Mouse (Mus musculus): ENCODE results near the gene Erich4. TPM values are rescaled to one million over a fixed set of nuclear protein-coding genes. Genes with fewer than 3 reads are reported as not detected.

The Erich4 gene
- polyA plus RNA-seq, 1 experiment from 2014 or later: 4.2 TPM

DNA sequence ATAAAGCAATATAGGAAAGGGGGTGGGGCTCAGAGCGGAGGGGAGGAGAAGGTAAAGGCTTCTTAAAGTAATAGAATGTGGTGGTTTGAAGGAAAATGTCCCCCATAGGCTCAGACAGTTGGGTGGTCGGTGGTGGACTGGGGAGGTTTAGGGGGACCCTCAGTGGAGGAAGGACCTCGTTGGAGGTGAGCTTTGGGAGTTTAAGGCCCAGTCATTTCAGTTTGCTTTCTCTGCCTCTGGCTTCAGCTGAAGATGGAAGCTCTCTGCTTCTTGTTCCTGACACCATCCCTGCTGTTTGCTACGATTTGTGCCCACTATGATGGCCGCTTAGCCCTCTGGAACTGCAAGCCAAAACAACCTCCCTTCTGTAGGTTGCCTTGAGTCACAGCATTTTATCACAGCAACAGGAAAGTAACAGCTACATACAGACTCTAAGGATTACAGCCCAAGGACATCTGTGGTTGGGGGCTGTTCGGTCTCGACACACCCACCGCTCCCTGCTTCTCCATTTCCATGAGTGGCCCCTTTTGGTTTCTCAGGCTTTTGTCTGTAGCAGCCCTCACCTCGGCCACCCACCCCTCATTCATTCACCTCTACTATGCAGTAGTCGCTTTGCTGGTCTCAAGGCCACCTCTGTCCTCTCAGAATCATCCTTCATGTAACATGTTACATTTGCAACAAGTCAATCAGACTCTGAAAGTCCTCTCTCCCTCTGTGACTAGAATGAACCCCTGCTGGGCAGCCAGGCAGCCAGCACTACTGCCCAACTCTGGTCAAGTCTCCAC lies 1.9 kb upstream of the Erich4 start:
- no peak overlapping the region for H3K4me2 ChIP-seq (ENCODE audit: low read depth, low read length)
- no peak overlapping the region for H3K4me3 ChIP-seq (replicated peaks; ENCODE audit: low read length)
- ATAC-seq (ENCODE audit: insufficient read depth, low FRiP score): no peak
- no peaks in the 10 kb centered on the region for H3K36me3 ChIP-seq (ENCODE audit: control insufficient read depth, insufficient read depth, low read length)
- no peaks in the 10 kb centered on the region for H3K9me3 ChIP-seq (replicated peaks; ENCODE audit: control insufficient read depth, low read length)
- no peak overlapping the region for H3K27ac ChIP-seq (ENCODE audit: low read length)
- H3K4me1 ChIP-seq (ENCODE audit: control insufficient read depth, insufficient read depth, low read length): no peaks in the 10 kb centered on the region
- no peaks in the 10 kb centered on the region for H3K27me3 ChIP-seq (ENCODE audit: control insufficient read depth, insufficient read depth, low read length)
- no peak overlapping the region for H3K9ac ChIP-seq (ENCODE audit: low read length)
- WGBS: 79% methylated on average over 10 of the region's 10 CpGs

DNA sequence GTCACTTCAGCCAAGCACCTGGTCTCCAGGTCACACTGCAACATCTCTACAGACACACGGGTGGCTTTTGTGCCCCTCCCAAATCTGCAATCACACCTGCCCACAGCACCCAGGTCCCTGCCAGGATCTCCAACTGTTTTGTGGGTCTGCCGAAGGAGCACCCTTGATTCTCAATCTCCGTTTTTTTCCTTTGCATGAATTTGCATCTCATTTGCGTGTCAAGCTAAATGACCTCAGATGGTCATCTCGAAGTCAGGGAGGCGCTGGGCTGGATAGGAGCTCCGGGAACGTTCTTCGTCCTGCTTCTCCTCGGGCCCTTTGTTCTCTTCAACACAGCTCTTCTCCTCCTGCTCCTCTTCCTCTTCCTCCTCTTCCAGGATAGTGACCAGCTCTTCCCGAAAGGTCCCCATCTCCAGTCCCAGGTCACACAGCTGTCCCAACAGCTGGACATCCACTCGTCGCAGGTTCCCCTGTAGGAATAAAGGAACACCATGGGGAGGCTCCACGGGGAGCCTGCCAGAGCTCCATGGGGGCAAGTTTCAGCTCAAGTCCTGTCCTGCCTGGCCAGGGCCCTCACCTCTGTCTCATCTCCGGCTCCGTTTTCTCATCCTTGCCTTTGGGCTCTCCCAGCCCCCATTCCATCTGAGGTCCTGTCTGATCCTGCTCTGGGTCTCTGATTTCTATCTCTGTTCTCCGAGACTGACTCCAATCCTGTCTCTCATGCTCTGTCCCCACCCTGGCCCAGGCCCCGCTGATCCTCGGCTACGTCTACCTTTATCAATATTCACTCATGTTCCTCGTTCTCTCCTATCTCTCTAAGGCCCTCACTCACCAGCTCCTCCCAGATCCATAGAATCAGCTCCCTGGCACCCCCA lies 624 bp downstream of the Erich4 start:
- Histone ChIP-seq H3K27ac (ENCODE audit: low read length) (no peak overlapping the region), H3K9ac (ENCODE audit: low read length) (no peak overlapping the region), H3K9me3 (replicated peaks; ENCODE audit: control insufficient read depth, low read length) (no peaks in the 10 kb centered on the region), H3K4me2 (ENCODE audit: low read depth, low read length) (no peak overlapping the region), H3K4me1 (ENCODE audit: control insufficient read depth, insufficient read depth, low read length) (no peaks in the 10 kb centered on the region), H3K27me3 (ENCODE audit: control insufficient read depth, insufficient read depth, low read length) (no peaks in the 10 kb centered on the region), H3K4me3 (replicated peaks; ENCODE audit: low read length) (no peak overlapping the region), H3K36me3 (ENCODE audit: control insufficient read depth, insufficient read depth, low read length) (no peaks in the 10 kb centered on the region)
- no peak for ATAC-seq (ENCODE audit: insufficient read depth, low FRiP score)
- WGBS: 70% methylated on average over 21 of the region's 21 CpGs

DNA sequence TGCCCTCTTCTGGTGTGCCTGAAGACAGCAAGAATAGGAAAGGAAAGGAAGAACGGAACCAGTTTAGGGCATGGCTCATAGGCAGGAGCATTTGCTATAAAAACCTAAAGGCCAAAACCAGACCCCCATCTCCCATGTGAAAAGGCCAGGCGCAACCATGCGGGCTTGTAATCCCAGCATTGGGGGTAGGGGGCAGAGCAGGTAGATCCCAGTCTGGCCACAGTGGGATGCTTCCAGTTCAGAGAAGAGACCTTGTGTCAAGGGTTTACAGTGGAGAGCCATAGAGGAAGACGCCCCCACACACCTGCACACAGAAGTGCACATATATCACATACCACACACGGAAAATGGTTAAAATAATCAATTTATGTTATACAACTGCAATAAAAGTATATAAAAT lies 1.6 kb downstream of the Erich4 start:
- H3K4me2 ChIP-seq (ENCODE audit: low read depth, low read length): no peak overlapping the region
- no peaks in the 10 kb centered on the region for H3K36me3 ChIP-seq (ENCODE audit: control insufficient read depth, insufficient read depth, low read length)
- no peak overlapping the region for H3K4me3 ChIP-seq (replicated peaks; ENCODE audit: low read length)
- H3K27me3 ChIP-seq (ENCODE audit: control insufficient read depth, insufficient read depth, low read length): no peaks in the 10 kb centered on the region
- no peaks in the 10 kb centered on the region for H3K9me3 ChIP-seq (replicated peaks; ENCODE audit: control insufficient read depth, low read length)
- H3K27ac ChIP-seq (ENCODE audit: low read length): no peak overlapping the region
- ATAC-seq (ENCODE audit: insufficient read depth, low FRiP score): no peak
- 88% methylated on average over 5 of the region's 5 CpGs for WGBS
- H3K9ac ChIP-seq (ENCODE audit: low read length): no peak overlapping the region
- H3K4me1 ChIP-seq (ENCODE audit: control insufficient read depth, insufficient read depth, low read length): no peaks in the 10 kb centered on the region

DNA sequence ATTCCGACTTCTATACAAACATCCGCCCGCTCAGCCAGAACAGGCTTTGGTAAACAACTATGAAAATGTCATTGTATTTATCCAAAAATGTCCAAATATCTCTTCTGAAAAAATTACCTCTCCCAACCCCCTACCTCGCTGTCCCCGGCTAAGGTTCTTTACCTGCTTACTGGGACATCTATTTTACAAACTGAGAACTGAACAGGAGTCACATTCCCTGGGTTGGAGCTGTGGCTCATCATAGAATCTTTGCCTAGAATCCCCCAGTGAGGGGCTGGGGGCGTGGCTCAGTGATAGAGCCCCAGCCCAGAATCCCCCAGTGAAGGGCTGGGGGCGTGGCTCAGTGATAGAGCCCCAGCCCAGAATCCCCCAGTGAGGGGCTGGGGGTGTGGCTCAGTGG lies 4.2 kb downstream of the Erich4 start:
- H3K36me3 ChIP-seq (ENCODE audit: control insufficient read depth, insufficient read depth, low read length): no peaks in the 10 kb centered on the region

DNA sequence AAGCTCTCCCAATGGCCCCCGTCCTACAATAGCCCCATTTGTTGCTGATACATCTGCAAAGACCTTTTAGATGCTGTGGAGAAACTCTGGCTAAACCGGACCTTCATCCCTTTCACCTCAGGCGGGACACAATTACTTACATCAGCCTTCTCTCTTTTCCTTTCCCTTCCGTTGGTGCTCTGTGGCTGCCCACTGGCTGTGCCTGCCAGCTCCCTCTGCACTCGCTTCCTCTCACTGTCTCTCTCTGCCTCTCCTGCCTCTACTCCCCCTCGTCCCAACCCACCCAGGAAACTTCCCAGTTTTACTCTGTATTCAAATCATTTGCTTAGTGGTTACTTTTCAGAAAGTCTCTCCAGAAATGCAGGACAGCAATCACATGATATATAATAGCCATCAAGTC lies 5.6 kb downstream of the Erich4 start:
- Histone ChIP-seq H3K9ac (ENCODE audit: low read length) (no peak overlapping the region), H3K9me3 (replicated peaks; ENCODE audit: control insufficient read depth, low read length) (peaks cover 2% of the 10 kb centered on the region; the same call in 1 of the 2 replicates), H3K27ac (ENCODE audit: low read length) (no peak overlapping the region), H3K4me1 (ENCODE audit: control insufficient read depth, insufficient read depth, low read length) (no peaks in the 10 kb centered on the region), H3K4me2 (ENCODE audit: low read depth, low read length) (no peak overlapping the region), H3K27me3 (ENCODE audit: control insufficient read depth, insufficient read depth, low read length) (no peaks in the 10 kb centered on the region), H3K36me3 (ENCODE audit: control insufficient read depth, insufficient read depth, low read length) (no peaks in the 10 kb centered on the region), H3K4me3 (replicated peaks; ENCODE audit: low read length) (no peak overlapping the region)
- ATAC-seq (ENCODE audit: insufficient read depth, low FRiP score): no peak
- WGBS: 40% methylated on average over 6 of the region's 6 CpGs

More for the DNA sequence above, 4.2 kb downstream of the Erich4 start:
- Histone ChIP-seq H3K4me2 (ENCODE audit: low read depth, low read length) (no peak overlapping the region), H3K27ac (ENCODE audit: low read length) (no peak overlapping the region), H3K27me3 (ENCODE audit: control insufficient read depth, insufficient read depth, low read length) (no peaks in the 10 kb centered on the region), H3K4me1 (ENCODE audit: control insufficient read depth, insufficient read depth, low read length) (no peaks in the 10 kb centered on the region), H3K4me3 (replicated peaks; ENCODE audit: low read length) (no peak overlapping the region), H3K9me3 (replicated peaks; ENCODE audit: control insufficient read depth, low read length) (peaks cover 2% of the 10 kb centered on the region; the same call in 1 of the 2 replicates), H3K9ac (ENCODE audit: low read length) (no peak overlapping the region)
- 40% methylated on average over 7 of the region's 7 CpGs for WGBS
- ATAC-seq (ENCODE audit: insufficient read depth, low FRiP score): no peak

DNA sequence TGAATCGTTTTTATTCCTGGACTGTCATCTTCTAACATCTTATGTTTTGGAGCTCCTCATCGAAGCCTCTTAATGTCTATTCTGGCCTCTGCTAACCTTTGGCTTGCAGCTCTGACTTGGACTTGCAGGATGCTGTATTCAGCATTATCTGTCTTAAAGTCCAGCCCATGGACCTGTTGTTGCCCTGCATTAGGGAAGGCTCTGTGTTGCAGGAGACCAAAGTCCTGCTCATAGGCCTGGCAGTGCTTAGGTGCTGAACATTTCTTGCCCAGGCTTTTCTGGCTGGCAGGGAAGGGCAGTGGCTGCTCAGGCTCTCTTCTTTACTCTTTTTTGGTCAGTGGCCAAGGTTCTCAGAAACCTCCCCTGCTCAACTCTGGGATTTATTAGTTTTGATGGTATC lies 8.5 kb downstream of the Erich4 start:
- Histone ChIP-seq H3K9ac (ENCODE audit: low read length) (no peak overlapping the region), H3K36me3 (ENCODE audit: control insufficient read depth, insufficient read depth, low read length) (no peaks in the 10 kb centered on the region), H3K9me3 (replicated peaks; ENCODE audit: control insufficient read depth, low read length) (peaks cover 2% of the 10 kb centered on the region; the same call in 1 of the 2 replicates), H3K27ac (ENCODE audit: low read length) (no peak overlapping the region), H3K4me2 (ENCODE audit: low read depth, low read length) (no peak overlapping the region), H3K4me1 (ENCODE audit: control insufficient read depth, insufficient read depth, low read length) (no peaks in the 10 kb centered on the region), H3K4me3 (replicated peaks; ENCODE audit: low read length) (no peak overlapping the region), H3K27me3 (ENCODE audit: control insufficient read depth, insufficient read depth, low read length) (no peaks in the 10 kb centered on the region)
- no peak for ATAC-seq (ENCODE audit: insufficient read depth, low FRiP score)
- WGBS: 76% methylated on average over 2 of the region's 2 CpGs

DNA sequence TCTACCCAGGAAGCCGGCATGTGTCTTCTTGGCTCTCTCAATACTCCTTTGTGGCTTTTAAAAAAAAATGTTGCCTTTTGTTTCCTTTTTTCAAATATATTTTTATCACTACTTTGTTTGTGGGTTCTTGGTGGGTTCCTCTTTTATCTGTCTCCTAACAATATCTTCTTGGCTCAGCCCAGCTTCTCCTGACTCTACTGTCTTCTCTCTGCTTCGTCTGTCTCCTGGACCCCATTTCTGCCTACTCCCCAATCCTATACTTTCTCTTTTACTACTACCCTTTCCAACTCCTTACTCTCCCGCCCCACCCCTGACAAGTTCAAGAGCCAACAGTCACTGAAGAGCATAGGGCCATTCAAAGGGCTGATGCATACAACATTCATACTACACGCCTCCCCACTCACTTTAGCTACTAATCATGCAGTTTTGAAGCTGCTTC lies 9.0 kb downstream of the Erich4 start:
- Histone ChIP-seq H3K9me3 (replicated peaks; ENCODE audit: control insufficient read depth, low read length) (peaks cover 2% of the 10 kb centered on the region; the same call in 1 of the 2 replicates), H3K4me3 (replicated peaks; ENCODE audit: low read length) (no peak overlapping the region), H3K9ac (ENCODE audit: low read length) (no peak overlapping the region), H3K4me1 (ENCODE audit: control insufficient read depth, insufficient read depth, low read length) (no peaks in the 10 kb centered on the region), H3K4me2 (ENCODE audit: low read depth, low read length) (no peak overlapping the region), H3K27me3 (ENCODE audit: control insufficient read depth, insufficient read depth, low read length) (no peaks in the 10 kb centered on the region), H3K36me3 (ENCODE audit: control insufficient read depth, insufficient read depth, low read length) (no peaks in the 10 kb centered on the region), H3K27ac (ENCODE audit: low read length) (no peak overlapping the region)
- ATAC-seq (ENCODE audit: insufficient read depth, low FRiP score): no peak
- WGBS: 79% methylated on average over 4 of the region's 4 CpGs

DNA sequence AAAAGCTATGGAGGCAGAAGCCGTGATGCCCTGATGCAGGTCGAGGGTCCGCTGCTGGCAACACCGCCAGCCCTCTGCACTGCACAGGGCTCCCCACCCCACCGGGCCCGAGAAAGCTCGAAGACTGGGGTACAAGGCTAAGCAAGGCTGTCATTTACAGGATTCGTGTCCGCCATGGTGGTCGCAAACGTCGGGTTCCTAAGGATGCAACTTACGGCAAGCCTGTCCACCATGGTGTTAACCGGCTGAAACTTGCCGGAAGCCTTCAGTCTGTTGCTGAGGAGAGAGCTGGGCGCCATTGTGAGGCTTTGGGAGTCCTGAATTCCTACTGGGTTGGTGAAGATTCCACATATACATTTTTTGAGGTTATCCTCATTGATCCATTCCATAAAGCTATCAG lies 14.3 kb downstream of the Erich4 start:
- Histone ChIP-seq H3K4me3 (replicated peaks; ENCODE audit: low read length) (no peak overlapping the region), H3K36me3 (ENCODE audit: control insufficient read depth, insufficient read depth, low read length) (no peaks in the 10 kb centered on the region), H3K4me1 (ENCODE audit: control insufficient read depth, insufficient read depth, low read length) (no peaks in the 10 kb centered on the region), H3K9ac (ENCODE audit: low read length) (no peak overlapping the region), H3K27me3 (ENCODE audit: control insufficient read depth, insufficient read depth, low read length) (no peaks in the 10 kb centered on the region), H3K27ac (ENCODE audit: low read length) (no peak overlapping the region), H3K4me2 (ENCODE audit: low read depth, low read length) (no peak overlapping the region), H3K9me3 (replicated peaks; ENCODE audit: control insufficient read depth, low read length) (no peaks in the 10 kb centered on the region)
- no peak for ATAC-seq (ENCODE audit: insufficient read depth, low FRiP score)
- WGBS: 87% methylated on average over 16 of the region's 16 CpGs

DNA sequence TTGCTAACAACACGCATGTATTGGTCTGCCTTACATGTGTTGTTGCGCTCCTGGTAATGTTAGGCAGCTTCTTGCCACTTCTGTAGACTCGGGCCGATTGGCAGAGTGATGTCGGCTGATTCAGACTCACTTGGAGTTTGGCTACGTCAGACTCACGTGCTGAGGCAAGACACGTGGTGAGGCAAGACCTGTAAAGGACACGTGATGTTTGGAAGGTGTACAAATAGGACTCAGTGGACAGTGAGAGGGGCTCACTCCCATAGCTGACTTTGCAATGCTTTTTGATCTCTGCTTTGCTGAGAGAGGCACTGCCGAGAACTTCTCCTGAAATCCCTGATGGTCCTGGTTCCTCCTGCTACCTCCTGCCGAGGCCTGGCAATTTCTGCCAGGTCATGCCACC lies 15.0 kb downstream of the Erich4 start:
- Histone ChIP-seq H3K9ac (ENCODE audit: low read length) (no peak overlapping the region), H3K4me2 (ENCODE audit: low read depth, low read length) (no peak overlapping the region), H3K27ac (ENCODE audit: low read length) (no peak overlapping the region), H3K4me3 (replicated peaks; ENCODE audit: low read length) (no peak overlapping the region), H3K27me3 (ENCODE audit: control insufficient read depth, insufficient read depth, low read length) (no peaks in the 10 kb centered on the region), H3K36me3 (ENCODE audit: control insufficient read depth, insufficient read depth, low read length) (no peaks in the 10 kb centered on the region), H3K9me3 (replicated peaks; ENCODE audit: control insufficient read depth, low read length) (no peaks in the 10 kb centered on the region), H3K4me1 (ENCODE audit: control insufficient read depth, insufficient read depth, low read length) (no peaks in the 10 kb centered on the region)
- WGBS: 87% methylated on average over 11 of the region's 11 CpGs
- no peak for ATAC-seq (ENCODE audit: insufficient read depth, low FRiP score)
